Mouse (Mus musculus) ES-Bruce4 (cell line): ENCODE results near the gene Tm4sf19. TPM values are rescaled to one million over a fixed set of nuclear protein-coding genes. Genes with fewer than 3 reads are reported as not detected.

Experiments used
- H3K27ac ChIP-seq: 2 replicates; pipeline ENCODE4 v1.5.1; 2012; ENCODE audit warnings: low read length, inconsistent platforms; ENCODE audit not compliant: insufficient read depth
- H3K27me3 ChIP-seq: 2 replicates; pipeline ENCODE4 v1.6.1; 2012; ENCODE audit warnings: mild to moderate bottlenecking, low read length, inconsistent platforms; ENCODE audit not compliant: control insufficient read depth, poor library complexity, insufficient read depth, severe bottlenecking
- H3K36me3 ChIP-seq: 2 replicates; pipeline ENCODE4 v1.6.1; 2012; ENCODE audit warnings: inconsistent platforms, mild to moderate bottlenecking, low read length, moderate library complexity; ENCODE audit not compliant: control insufficient read depth, poor library complexity, insufficient read depth, severe bottlenecking
- H3K4me1 ChIP-seq: one replicate; pipeline ENCODE4 v1.8.1; 2011; ENCODE audit warnings: low read length; ENCODE audit not compliant: control insufficient read depth, insufficient read depth
- H3K4me3 ChIP-seq: 2 replicates; pipeline ENCODE4 v1.5.1; 2011; ENCODE audit warnings: low read depth, mild to moderate bottlenecking, low read length
- H3K9ac ChIP-seq: 2 replicates; pipeline ENCODE4 v1.6.1; 2012; ENCODE audit warnings: low read depth, mild to moderate bottlenecking, inconsistent platforms; ENCODE audit not compliant: poor library complexity, severe bottlenecking
- H3K9me3 ChIP-seq: replicated peaks from 2 replicates; pipeline ENCODE4 v1.6.1; 2012; ENCODE audit warnings: mild to moderate bottlenecking, low read length, inconsistent platforms; ENCODE audit not compliant: control insufficient read depth, poor library complexity, insufficient read depth, severe bottlenecking
- CTCF ChIP-seq: IDR thresholded peaks from one replicate; pipeline ENCODE4 v1.8.1; 2011; ENCODE audit warnings: low read depth, low read length
- EP300 ChIP-seq: IDR thresholded peaks from 2 replicates; pipeline ENCODE4 v1.6.1; 2011; ENCODE audit warnings: low read depth, low read length; ENCODE audit not compliant: insufficient read depth
- POLR2A ChIP-seq: IDR thresholded peaks from one replicate; pipeline ENCODE4 v1.8.1; 2011; ENCODE audit warnings: low read length; ENCODE audit not compliant: insufficient read depth
- polyA plus RNA-seq: library from polyadenylated mRNA; stranded (reverse); fragments of >200 nt; gene quantifications from 2 replicates; pipeline ENCODE4 v1.2.4, GENCODE M21; 2011; ENCODE audit warnings: low read depth; ENCODE audit not compliant: missing spikeins, insufficient read depth, insufficient read length

Gene Tm4sf19
- polyA plus RNA-seq, 1 experiment: not detected

- no peaks in the 10 kb centered on the region for H3K27me3 ChIP-seq
- H3K9me3 ChIP-seq: no peaks in the 10 kb centered on the region
- peaks cover 3% of the 10 kb centered on the region for H3K4me1 ChIP-seq
- no peak overlapping the region for H3K9ac ChIP-seq
- TF ChIP-seq POLR2A (no peak), CTCF (no peak), EP300 (no peak)
- no peak overlapping the region for H3K4me3 ChIP-seq
- no peak overlapping the region for H3K27ac ChIP-seq
- H3K36me3 ChIP-seq: no peaks in the 10 kb centered on the region
These were observed 52.8 kb downstream of the Tm4sf19 start for GRCm38 (mm10) chr16:32453102-32453501.

- H3K9ac ChIP-seq: no peak overlapping the region
- H3K36me3 ChIP-seq: no peaks in the 10 kb centered on the region
- H3K27ac ChIP-seq: no peak overlapping the region
- H3K27me3 ChIP-seq: no peaks in the 10 kb centered on the region
- no peaks in the 10 kb centered on the region for H3K9me3 ChIP-seq
- no peak overlapping the region for H3K4me3 ChIP-seq
- peaks cover 2% of the 10 kb centered on the region for H3K4me1 ChIP-seq
- TF ChIP-seq EP300: no peak
- TF ChIP-seq POLR2A: no peak
- TF ChIP-seq CTCF: no peak
These were observed 54.3 kb downstream of the Tm4sf19 start for GRCm38 (mm10) chr16:32454646-32455045.

- TF ChIP-seq POLR2A (no peak), EP300 (no peak), CTCF (no peak)
- H3K27ac ChIP-seq: no peak overlapping the region
- no peak overlapping the region for H3K4me3 ChIP-seq
- no peaks in the 10 kb centered on the region for H3K4me1 ChIP-seq
- no peaks in the 10 kb centered on the region for H3K36me3 ChIP-seq
- no peak overlapping the region for H3K9ac ChIP-seq
- H3K27me3 ChIP-seq: no peaks in the 10 kb centered on the region
- no peaks in the 10 kb centered on the region for H3K9me3 ChIP-seq
These were observed 55.8 kb downstream of the Tm4sf19 start for GRCm38 (mm10) chr16:32456086-32456485.

GRCm38 (mm10) chr16:32456761-32457160 lies 56.5 kb downstream of the Tm4sf19 start:
- Histone ChIP-seq H3K4me3 (no peak overlapping the region), H3K9me3 (no peaks in the 10 kb centered on the region), H3K9ac (no peak overlapping the region), H3K27ac (no peak overlapping the region), H3K4me1 (no peaks in the 10 kb centered on the region), H3K36me3 (no peaks in the 10 kb centered on the region), H3K27me3 (no peaks in the 10 kb centered on the region)
- TF ChIP-seq EP300: no peak
- TF ChIP-seq CTCF: no peak
- no peak for TF ChIP-seq POLR2A

Other genes starting within 250 kb of the Tm4sf19 start
- 0.61 and 1.1 TPM in 2 replicates for gene Nrros, start 234.9 kb upstream of the Tm4sf19 start, polyA plus RNA-seq
- not detected in 2 replicates for gene Bex6, start 220.7 kb upstream of the Tm4sf19 start, polyA plus RNA-seq
- 15.5 and 16.0 TPM in 2 replicates for gene Fbxo45, start 153.3 kb upstream of the Tm4sf19 start, polyA plus RNA-seq
- gene Wdr53, start 153.3 kb upstream of the Tm4sf19 start, polyA plus RNA-seq: 15.9 and 17.5 TPM in 2 replicates
- not detected in 2 replicates for gene Smco1, start 129.0 kb upstream of the Tm4sf19 start, polyA plus RNA-seq
- 27.2 and 31.0 TPM in 2 replicates for gene Rnf168, start 123.0 kb upstream of the Tm4sf19 start, polyA plus RNA-seq
- gene Ubxn7, start 68.2 kb upstream of the Tm4sf19 start, polyA plus RNA-seq: 98.6 and 108 TPM in 2 replicates
- gene Tctex1d2, start 19.2 kb downstream of the Tm4sf19 start, polyA plus RNA-seq: 36.6 and 37.9 TPM in 2 replicates
- 14.6 and 17.8 TPM in 2 replicates for gene Pcyt1a, start 30.4 kb downstream of the Tm4sf19 start, polyA plus RNA-seq
- gene Slc51a, start 87.4 kb downstream of the Tm4sf19 start, polyA plus RNA-seq: not detected in 2 replicates
- gene Zdhhc19, start 95.8 kb downstream of the Tm4sf19 start, polyA plus RNA-seq: not detected in 2 replicates
- gene Tfrc, start 208.4 kb downstream of the Tm4sf19 start, polyA plus RNA-seq: 118 and 141 TPM in 2 replicates
- 37.6 and 42.4 TPM in 2 replicates for gene Tnk2, start 243.4 kb downstream of the Tm4sf19 start, polyA plus RNA-seq